Mouse (Mus musculus) forebrain, embryonic 16.5 days (tissue): ENCODE results near the gene Skap1. TPM values are rescaled to one million over a fixed set of nuclear protein-coding genes. Genes with fewer than 3 reads are reported as not detected.
"Not testable (repeated sequence)": the region's sequence is repeated elsewhere in the genome, so short reads cannot be mapped to it uniquely, and the experiment has no call there.

Experiments
- ATAC-seq: fragments of 200-750 bp; cut with Nextera tagmentation; 2 replicates; pipeline ENCODE4 v1.8.0; 2017; ENCODE audit warnings: mild to moderate bottlenecking, moderate library complexity
- H3K27ac ChIP-seq: fragments of 300-500 bp; sonication (generic); 2 replicates; pipeline ENCODE4 v1.5.1; 2014; ENCODE audit warnings: low read length, control low read depth
- H3K27me3 ChIP-seq: fragments of 300-500 bp; sonication (generic); replicated peaks from 2 replicates; pipeline ENCODE4 v1.6.1; 2014; ENCODE audit warnings: low read length; ENCODE audit not compliant: control insufficient read depth, insufficient read depth
- H3K36me3 ChIP-seq: fragments of 300-500 bp; sonication (generic); 2 replicates; pipeline ENCODE4 v1.6.1; 2014; ENCODE audit not compliant: control insufficient read depth, insufficient read depth
- H3K4me1 ChIP-seq: fragments of 300-500 bp; sonication (generic); replicated peaks from 2 replicates; pipeline ENCODE4 v1.6.1; 2014; ENCODE audit warnings: low read length; ENCODE audit not compliant: control insufficient read depth, insufficient read depth
- H3K4me2 ChIP-seq: fragments of 300-500 bp; sonication (generic); 2 replicates; pipeline ENCODE4 v1.6.1; 2014; ENCODE audit warnings: mild to moderate bottlenecking, low read length, control low read depth
- H3K4me3 ChIP-seq: fragments of 300-500 bp; sonication (generic); replicated peaks from 2 replicates; pipeline ENCODE4 v1.5.1; 2014; ENCODE audit warnings: mild to moderate bottlenecking, low read length, control low read depth
- H3K9ac ChIP-seq: fragments of 300-500 bp; sonication (generic); replicated peaks from 2 replicates; pipeline ENCODE4 v1.6.1; 2014; ENCODE audit warnings: low read depth, low read length, control low read depth
- H3K9me3 ChIP-seq: fragments of 300-500 bp; sonication (generic); 2 replicates; pipeline ENCODE4 v1.6.1; 2016; ENCODE audit warnings: low read length; ENCODE audit not compliant: control insufficient read depth
- WGBS: fragments of 180-500 bp; shearing (Covaris S2); extraction: QIAGEN DNeasy Blood & Tissue Kit; methylation state at CpG from one replicate; pipeline ENCODE4 v1.1.7; 2014; 5-methylcytosine and 5-hydroxymethylcytosine counted together
- polyA plus RNA-seq: library from polyadenylated mRNA; unstranded; fragments of >200 nt; fragmentation: Nextera tagmentation; extraction: Ambion mirVana; gene quantifications from 2 replicates; pipeline ENCODE4 v1.2.1, GENCODE M21; 2015

Skap1 gene
- polyA plus RNA-seq, 1 experiment from 2014 or later, result 3.4 TPM

DNA sequence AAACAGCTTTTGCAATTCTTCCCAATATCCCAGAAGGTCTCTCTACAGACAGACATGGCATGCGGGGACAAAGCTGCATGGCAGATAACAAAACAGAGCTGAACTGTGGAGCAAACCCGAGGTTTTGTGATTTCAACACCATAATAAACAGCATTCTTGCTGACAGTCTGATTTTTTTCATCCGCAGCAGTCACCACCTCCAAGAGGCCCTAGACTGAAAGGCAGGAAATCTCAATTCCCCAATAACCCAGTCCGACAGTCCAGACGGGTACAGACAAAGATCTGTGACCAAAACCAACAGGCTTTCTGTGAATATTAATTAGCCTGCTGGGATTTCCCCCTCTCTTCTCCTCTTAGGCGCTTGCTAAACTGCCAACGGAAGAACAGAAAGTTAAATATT, 311.3 kb downstream of the Skap1 start:
- WGBS, result 61% methylated on average over 7 of the region's 7 CpGs
- Histone ChIP-seq H3K4me1 (peaks cover 20% of the 10 kb centered on the region), H3K4me2 (no peak overlapping the region), H3K36me3 (peaks cover 6% of the 10 kb centered on the region; the same call in 1 of the 2 replicates), H3K4me3 (no peak overlapping the region), H3K9ac (no peak overlapping the region), H3K27ac (no peak overlapping the region), H3K27me3 (no peaks in the 10 kb centered on the region), H3K9me3 (no peaks in the 10 kb centered on the region)
- ATAC-seq, result no peak

DNA sequence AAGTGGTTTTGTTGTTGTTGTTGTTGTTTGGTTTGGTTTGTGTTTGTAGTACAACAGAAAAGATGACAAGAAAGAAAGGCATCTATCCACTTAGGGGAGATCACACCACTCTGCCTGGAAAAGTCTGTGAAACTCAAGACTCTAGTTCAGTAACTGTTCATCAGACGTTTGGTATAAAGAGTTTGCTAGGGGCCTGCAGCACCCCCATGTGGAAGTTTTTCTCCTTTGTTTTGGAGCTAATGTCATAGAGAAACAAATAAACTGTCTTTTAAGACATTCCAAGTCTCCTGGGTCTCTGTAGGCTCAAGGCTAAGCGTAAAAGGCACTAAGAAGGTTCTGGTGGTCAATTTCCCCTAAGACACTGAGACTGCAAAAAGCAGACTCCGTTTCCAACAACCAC, 311.7 kb downstream of the Skap1 start:
- H3K9me3 ChIP-seq, result no peaks in the 10 kb centered on the region
- peak overlapping the region; percentile 68; the same call in 1 of the 2 replicates for H3K4me3 ChIP-seq
- H3K27me3 ChIP-seq, result no peaks in the 10 kb centered on the region
- no peak overlapping the region for H3K9ac ChIP-seq
- no peak overlapping the region for H3K27ac ChIP-seq
- H3K4me2 ChIP-seq, result peak overlapping the region; percentile 66
- H3K36me3 ChIP-seq, result peaks cover 6% of the 10 kb centered on the region; the same call in 1 of the 2 replicates
- H3K4me1 ChIP-seq, result peaks cover 20% of the 10 kb centered on the region
- WGBS, result 48% methylated on average over 3 of the region's 3 CpGs
- ATAC-seq, result no peak

DNA sequence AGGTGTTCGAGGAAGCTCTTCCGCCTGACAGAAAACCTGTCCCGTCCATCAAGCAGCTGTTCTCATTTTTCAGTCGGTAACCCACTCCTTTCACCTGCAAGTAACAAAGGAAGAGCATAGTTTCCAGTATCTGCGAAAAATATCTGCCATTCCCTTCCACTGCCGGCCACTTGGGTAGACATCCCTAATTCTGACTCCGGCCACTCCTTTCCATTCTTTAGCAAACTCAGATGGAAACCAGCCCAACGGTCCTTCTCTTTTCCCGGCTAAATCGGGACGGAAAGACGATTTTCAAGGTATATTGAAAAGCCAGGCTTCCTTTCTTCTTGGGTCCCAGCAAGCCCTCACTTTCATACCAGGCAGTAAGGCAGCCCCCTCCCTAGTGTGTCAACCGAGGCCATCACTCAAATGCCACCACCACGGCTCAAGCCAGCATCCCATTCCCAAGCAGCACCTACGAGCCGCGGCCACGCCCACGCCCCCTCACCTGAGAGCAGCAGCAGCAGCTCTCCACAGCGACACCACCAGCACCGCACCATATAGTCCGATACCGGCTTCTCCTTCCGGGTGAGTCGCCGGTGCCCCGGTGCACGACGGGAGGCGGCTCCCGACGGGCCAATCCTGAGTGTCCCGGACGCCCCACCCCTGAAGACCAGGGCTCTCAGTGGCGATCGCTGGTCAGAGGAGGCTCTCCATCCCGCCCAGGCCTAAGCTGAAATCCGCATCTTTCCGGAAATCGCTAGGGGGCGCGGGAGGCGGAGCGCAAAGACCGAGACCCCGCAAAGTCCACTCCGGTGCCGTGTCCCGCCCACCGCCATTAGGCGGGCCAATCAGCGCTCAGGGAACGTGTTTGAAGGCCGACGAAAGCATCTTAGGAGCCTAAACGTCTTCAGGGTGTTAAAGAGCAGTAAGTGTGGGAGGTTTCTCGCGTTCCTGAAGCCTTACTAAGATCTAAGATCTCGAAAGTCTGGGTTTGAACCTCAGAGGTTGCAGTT, 312.9 kb downstream of the Skap1 start, which contains the start of gene Snx11:
Snx11 (minus strand) TSS at position 592 of the 995 bp plus-strand sequence.
- Histone ChIP-seq H3K4me2 (peak within 1 kb of the TSS; percentile 66), H3K4me3 (peak within 1 kb of the TSS; percentile 68), H3K9me3 (no peaks in the 10 kb centered on the region), H3K9ac (peak within 1 kb of the TSS; percentile 60), H3K36me3 (no peaks in the 10 kb centered on the region; the same call in 1 of the 2 replicates), H3K27ac (peak within 1 kb of the TSS; percentile 9), H3K4me1 (peaks cover 20% of the 10 kb centered on the region), H3K27me3 (no peaks in the 10 kb centered on the region)
- peak; percentile 98 for ATAC-seq
- WGBS, result 1% methylated on average over 59 of the region's 59 CpGs

DNA sequence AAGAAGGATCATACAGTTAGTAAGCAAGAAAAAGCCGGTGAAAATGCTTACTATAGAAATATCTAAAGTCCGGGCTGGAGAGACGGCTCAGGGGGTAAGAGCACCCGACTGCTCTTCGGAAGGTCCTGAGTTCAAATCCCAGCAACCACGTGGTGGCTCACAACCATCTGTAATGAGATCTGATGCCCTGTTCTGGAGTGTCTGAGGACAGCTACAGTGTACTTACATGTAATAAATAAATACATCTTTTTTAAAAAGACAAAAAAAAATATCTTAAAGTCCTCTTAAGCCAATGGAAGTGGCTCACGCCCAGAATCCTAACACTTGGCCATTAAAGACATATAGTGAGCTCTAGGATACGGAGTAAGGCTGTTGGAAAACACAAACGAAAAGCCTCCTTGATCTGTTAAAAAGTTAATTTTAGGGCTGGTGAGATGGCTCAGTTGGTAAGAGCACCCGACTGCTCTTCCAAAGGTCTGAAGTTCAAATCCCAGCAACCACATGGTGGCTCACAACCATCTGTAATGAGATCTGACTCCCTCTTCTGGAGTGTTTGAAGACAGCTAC, 313.8 kb downstream of the Skap1 start:
- Histone ChIP-seq H3K9ac (peak overlapping the region; percentile 60), H3K4me3 (peak overlapping the region; percentile 68), H3K4me1 (peaks cover 20% of the 10 kb centered on the region), H3K4me2 (peak overlapping the region; percentile 66), H3K27ac (0 out of 2 replicates have a peak overlapping the region, but pooled peaks have one; percentile 9)
- WGBS, result 74% methylated on average over 10 of the region's 10 CpGs
- H3K9me3 ChIP-seq, H3K27me3 ChIP-seq, H3K36me3 ChIP-seq, ATAC-seq: not testable (repeated sequence)

DNA sequence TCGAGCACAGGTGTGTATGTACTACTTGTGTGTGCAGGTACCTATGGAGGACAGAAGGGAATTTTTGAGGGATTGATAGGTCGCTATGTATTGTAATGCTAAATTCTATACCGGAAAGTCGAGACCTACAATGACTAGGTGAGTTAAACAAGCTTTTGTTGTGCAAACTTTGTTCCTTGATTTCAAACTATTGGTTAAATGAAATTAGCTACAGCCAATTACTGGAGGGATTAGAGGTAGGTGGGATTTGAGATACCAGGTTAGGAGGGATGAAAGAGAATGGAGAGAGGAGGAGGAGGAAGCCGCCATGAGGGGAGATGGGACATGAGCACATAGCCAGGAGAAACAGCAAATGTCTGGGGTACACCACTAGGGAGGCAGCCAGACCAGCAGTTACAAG, 315.9 kb downstream of the Skap1 start:
- no peaks in the 10 kb centered on the region for H3K27me3 ChIP-seq
- no peak overlapping the region for H3K9ac ChIP-seq
- H3K4me3 ChIP-seq, result no peak overlapping the region
- no peak for ATAC-seq
- H3K4me2 ChIP-seq, result no peak overlapping the region
- no peak overlapping the region for H3K27ac ChIP-seq
- no peaks in the 10 kb centered on the region for H3K36me3 ChIP-seq
- peaks cover 14% of the 10 kb centered on the region for H3K4me1 ChIP-seq
- 67% methylated on average over 5 of the region's 5 CpGs for WGBS
- no peaks in the 10 kb centered on the region for H3K9me3 ChIP-seq

DNA sequence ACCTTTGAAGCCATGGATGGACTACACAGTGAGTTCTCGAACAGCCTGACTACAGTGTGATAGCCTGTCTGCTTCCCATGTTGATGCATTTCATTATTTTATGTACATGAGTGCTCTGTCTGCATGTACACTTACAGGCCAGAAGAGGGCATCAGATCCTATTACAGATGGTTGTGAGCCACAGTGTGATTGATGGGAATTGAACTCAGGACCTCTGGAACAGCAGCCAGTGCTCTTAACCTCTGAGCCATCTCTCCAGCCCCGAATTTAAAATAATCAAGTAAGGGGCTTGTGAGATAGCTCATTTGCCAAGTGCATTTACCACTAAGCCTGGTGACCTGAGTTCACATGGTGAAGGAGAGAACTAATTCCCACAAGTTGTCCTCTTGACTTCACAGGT, 317.0 kb downstream of the Skap1 start:
- Histone ChIP-seq H3K4me3 (no peak overlapping the region), H3K36me3 (no peaks in the 10 kb centered on the region), H3K4me2 (no peak overlapping the region), H3K27ac (no peak overlapping the region), H3K27me3 (no peaks in the 10 kb centered on the region), H3K9me3 (no peaks in the 10 kb centered on the region), H3K4me1 (peaks cover 5% of the 10 kb centered on the region), H3K9ac (no peak overlapping the region)
- 80% methylated on average over 2 of the region's 2 CpGs for WGBS
- no peak for ATAC-seq

DNA sequence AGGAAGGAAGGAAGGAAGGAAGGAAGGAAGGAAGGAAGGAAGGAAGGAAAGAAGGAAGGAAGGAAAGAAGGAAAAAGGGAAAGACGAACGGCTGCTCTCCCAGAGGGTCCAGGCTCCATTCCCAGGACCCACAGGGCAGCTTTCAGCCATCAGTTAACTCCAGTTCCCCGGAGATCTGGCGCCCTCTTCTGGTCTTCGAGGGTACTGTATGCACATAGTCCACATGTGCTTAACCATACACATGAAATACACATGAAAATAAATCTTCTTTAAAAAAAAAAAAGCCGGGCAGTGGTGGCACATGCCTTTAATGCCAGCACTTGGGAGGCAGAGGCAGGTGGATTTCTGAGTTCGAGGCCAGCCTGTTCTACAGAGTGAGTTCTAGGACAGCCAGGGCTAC, 320.5 kb downstream of the Skap1 start:
- not testable (repeated sequence) for ATAC-seq, H3K4me1 ChIP-seq, H3K9ac ChIP-seq, H3K36me3 ChIP-seq, H3K4me3 ChIP-seq, H3K4me2 ChIP-seq, H3K27me3 ChIP-seq, H3K9me3 ChIP-seq, H3K27ac ChIP-seq
- WGBS, result 14% methylated on average over 7 of the region's 7 CpGs

DNA sequence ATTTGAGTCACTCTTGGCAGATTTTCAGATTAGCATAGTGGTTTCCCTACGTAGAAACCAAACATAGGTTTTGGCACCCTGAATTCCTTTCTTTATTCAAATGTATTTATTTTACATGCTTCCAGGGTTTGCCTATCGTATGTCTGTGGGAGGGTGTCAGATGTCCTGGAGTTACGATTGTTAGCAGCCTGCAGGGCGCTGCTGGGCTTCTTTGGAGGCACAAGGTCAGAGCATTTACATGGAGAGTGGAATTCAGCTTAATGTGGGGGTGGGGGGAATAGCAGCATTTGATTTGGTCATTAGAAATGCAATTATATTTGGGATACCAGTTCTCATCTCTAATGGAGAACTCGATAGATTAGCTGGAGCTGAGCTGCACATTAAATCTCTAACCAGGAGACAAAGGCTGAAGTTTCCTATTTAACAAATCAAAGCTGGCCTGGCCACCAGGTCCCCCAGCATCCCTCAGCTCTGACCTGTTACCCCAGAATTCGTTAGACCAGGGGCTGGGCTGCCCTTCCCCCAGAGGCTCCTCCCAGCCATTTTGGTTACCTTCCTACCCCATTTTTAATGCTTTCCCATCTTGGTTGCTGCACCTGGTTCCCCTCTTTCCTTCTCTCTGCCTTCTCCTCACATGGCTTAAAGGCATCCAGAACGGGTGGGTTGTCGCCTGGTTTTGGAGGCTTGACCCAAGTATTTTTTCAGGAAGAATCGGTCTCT, 322.5 kb downstream of the Skap1 start:
- Histone ChIP-seq H3K4me3 (no peak overlapping the region), H3K27me3 (no peaks in the 10 kb centered on the region), H3K4me2 (no peak overlapping the region), H3K4me1 (peaks cover 23% of the 10 kb centered on the region), H3K9me3 (no peaks in the 10 kb centered on the region), H3K27ac (no peak overlapping the region), H3K36me3 (no peaks in the 10 kb centered on the region), H3K9ac (no peak overlapping the region)
- ATAC-seq, result no peak
- WGBS, result 30% methylated on average over 9 of the region's 9 CpGs
